Mouse (Mus musculus) neural tube, embryonic 12.5 days (tissue): ENCODE measurements around the gene Cytip. TPM values are rescaled to one million over a fixed set of nuclear protein-coding genes. Genes with fewer than 3 reads are reported as not detected.

Experiments
- ATAC-seq: fragments of 200-750 bp; cut with Nextera tagmentation; 2 replicates; pipeline ENCODE4 v1.8.0; 2017; ENCODE audit warnings: low read depth, mild to moderate bottlenecking, moderate TSS enrichment, moderate library complexity; ENCODE audit not compliant: low FRiP score
- H3K27ac ChIP-seq: fragments of 300-500 bp; sonication (generic); 2 replicates; pipeline ENCODE4 v1.5.1; 2016
- H3K27me3 ChIP-seq: fragments of 300-500 bp; sonication (generic); replicated peaks from 2 replicates; pipeline ENCODE4 v1.6.1; 2016; ENCODE audit warnings: mild to moderate bottlenecking
- H3K36me3 ChIP-seq: fragments of 300-500 bp; sonication (generic); 2 replicates; pipeline ENCODE4 v1.6.1; 2016; ENCODE audit warnings: mild to moderate bottlenecking
- H3K4me1 ChIP-seq: fragments of 300-500 bp; sonication (generic); 2 replicates; pipeline ENCODE4 v1.6.1; 2016
- H3K4me2 ChIP-seq: fragments of 300-500 bp; sonication (generic); replicated peaks from 2 replicates; pipeline ENCODE4 v1.6.1; 2016; ENCODE audit warnings: mild to moderate bottlenecking
- H3K4me3 ChIP-seq: fragments of 300-500 bp; sonication (generic); 2 replicates; pipeline ENCODE4 v1.5.1; 2016
- H3K9ac ChIP-seq: fragments of 300-500 bp; sonication (generic); 2 replicates; pipeline ENCODE4 v1.6.1; 2016; ENCODE audit warnings: mild to moderate bottlenecking
- H3K9me3 ChIP-seq: fragments of 300-500 bp; sonication (generic); 2 replicates; pipeline ENCODE4 v1.6.1; 2016; ENCODE audit warnings: mild to moderate bottlenecking
- WGBS: fragments of 180-500 bp; shearing (Covaris S2); methylation state at CpG from one replicate; pipeline ENCODE4 v1.1.7; 2016; 5-methylcytosine and 5-hydroxymethylcytosine counted together
- polyA plus RNA-seq: library from polyadenylated mRNA; unstranded; fragments of >200 nt; fragmentation: Nextera tagmentation; extraction: Ambion mirVana; gene quantifications from 2 replicates; pipeline ENCODE4 v1.2.1, GENCODE M21; 2016

The Cytip gene
- polyA plus RNA-seq, result 0.10 and 0.42 TPM in 2 replicates

DNA sequence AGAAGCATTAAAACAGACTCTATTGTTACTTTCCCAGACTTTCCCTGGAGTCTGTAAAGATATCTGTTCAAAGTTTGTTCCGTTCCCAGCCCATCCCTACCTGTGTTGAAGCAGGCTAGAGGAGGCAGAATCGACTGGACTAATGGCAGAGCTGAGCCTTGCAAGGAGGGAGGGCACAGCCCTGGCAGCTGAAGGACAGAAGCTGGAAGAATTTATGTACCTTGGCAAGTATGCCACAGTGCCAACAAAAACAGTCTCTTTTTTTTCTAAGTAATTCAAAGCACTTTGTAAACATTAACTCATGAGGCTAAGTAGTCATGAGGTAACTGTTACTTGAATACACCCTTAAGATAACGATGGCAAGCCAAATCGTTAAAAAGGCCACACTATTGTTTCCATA, at the start of gene Cytip:
Gene Cytip (minus strand): TSS at position 187 of the 400 bp plus-strand sequence.
- no peaks in the 10 kb centered on the region for H3K27me3 ChIP-seq
- ATAC-seq, result no peak
- WGBS, result 63% methylated on average over 4 of the region's 4 CpGs
- no peak within 1 kb of the TSS for H3K27ac ChIP-seq
- no peaks in the 10 kb centered on the region for H3K36me3 ChIP-seq
- H3K4me1 ChIP-seq, result no peaks in the 10 kb centered on the region
- H3K4me2 ChIP-seq, result no peak within 1 kb of the TSS
- H3K9me3 ChIP-seq, result no peaks in the 10 kb centered on the region
- H3K9ac ChIP-seq, result no peak within 1 kb of the TSS
- H3K4me3 ChIP-seq, result no peak within 1 kb of the TSS

DNA sequence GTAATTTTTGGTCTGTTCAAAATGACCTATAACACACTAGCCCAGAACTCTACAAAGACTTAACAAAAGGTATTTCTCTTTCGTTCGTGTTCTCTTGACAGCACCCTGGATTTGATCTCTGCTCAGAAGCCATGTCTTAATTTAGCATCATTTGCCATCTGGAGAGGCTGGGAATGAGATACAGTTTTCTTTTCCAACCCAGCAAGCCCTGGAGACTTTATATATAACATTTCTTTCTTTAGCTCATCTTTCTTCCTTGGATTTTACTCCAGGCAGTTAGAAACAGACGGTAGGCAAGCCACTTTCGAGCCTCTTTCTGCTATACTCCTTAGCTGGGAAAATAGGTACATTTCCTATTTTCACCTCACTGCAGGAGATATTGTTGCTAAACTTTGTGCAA, 45.3 kb upstream of the Cytip start:
- Histone ChIP-seq H3K27me3 (no peaks in the 10 kb centered on the region), H3K4me2 (no peak overlapping the region), H3K36me3 (no peaks in the 10 kb centered on the region), H3K4me3 (no peak overlapping the region), H3K9ac (no peak overlapping the region), H3K9me3 (no peaks in the 10 kb centered on the region), H3K27ac (no peak overlapping the region), H3K4me1 (no peaks in the 10 kb centered on the region)
- WGBS, result 86% methylated on average over 4 of the region's 4 CpGs
- ATAC-seq, result no peak

DNA sequence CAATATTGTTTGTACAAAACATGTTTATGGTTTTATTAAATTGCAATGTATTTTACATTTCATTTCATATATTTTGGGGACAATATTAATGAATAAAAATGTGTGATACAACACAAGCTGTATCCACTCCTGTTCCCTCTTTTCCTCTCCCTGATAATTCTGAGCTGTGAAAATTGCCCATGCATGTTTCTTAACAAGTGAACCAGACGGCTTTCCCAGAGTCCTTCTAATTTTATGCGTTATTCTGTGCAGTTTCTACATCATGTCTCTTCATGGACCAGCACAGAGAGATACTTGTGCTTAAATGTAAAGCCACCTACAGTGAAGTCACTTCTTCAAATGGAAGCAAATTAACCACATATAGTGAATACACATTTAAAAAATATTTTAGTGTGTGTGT, 42.2 kb upstream of the Cytip start:
- ATAC-seq, result no peak
- Histone ChIP-seq H3K27ac (no peak overlapping the region), H3K4me1 (no peaks in the 10 kb centered on the region), H3K27me3 (no peaks in the 10 kb centered on the region), H3K4me3 (no peak overlapping the region), H3K9me3 (no peaks in the 10 kb centered on the region), H3K36me3 (no peaks in the 10 kb centered on the region), H3K9ac (no peak overlapping the region), H3K4me2 (no peak overlapping the region)
- 79% methylated on average over 2 of the region's 2 CpGs for WGBS

DNA sequence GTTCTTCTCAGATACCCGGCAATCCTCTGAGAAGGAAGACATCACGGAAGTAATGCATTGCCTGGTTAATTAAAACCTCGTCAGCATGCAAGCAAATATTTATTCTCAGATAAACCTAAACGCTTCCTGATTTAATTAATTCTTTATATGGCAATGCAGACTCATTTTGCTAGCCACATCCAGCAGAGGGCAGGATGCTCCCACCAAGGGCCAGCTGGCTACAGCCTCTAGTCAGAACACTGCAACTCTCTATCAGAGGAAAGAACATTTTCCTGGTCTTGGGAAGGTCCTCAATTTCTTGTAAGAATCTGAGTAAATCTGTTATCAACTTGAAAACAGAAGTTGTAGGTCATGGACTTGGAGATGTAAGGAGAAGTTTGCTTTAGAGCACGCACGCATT, 4.1 kb upstream of the Cytip start:
- H3K9me3 ChIP-seq, result no peaks in the 10 kb centered on the region
- H3K36me3 ChIP-seq, result no peaks in the 10 kb centered on the region
- no peak overlapping the region for H3K27ac ChIP-seq
- no peak overlapping the region for H3K9ac ChIP-seq
- H3K4me1 ChIP-seq, result no peaks in the 10 kb centered on the region
- H3K27me3 ChIP-seq, result no peaks in the 10 kb centered on the region
- H3K4me2 ChIP-seq, result no peak overlapping the region
- 80% methylated on average over 6 of the region's 6 CpGs for WGBS
- no peak overlapping the region for H3K4me3 ChIP-seq
- peak; percentile 65; the same call in 1 of the 2 replicates for ATAC-seq

GRCm38 (mm10) chr2:58196880-58197279, 1.5 kb upstream of the Cytip start:
- no peak for ATAC-seq
- 86% methylated on average over 1 of the region's 1 CpGs for WGBS
- H3K4me2 ChIP-seq, result no peak overlapping the region

DNA sequence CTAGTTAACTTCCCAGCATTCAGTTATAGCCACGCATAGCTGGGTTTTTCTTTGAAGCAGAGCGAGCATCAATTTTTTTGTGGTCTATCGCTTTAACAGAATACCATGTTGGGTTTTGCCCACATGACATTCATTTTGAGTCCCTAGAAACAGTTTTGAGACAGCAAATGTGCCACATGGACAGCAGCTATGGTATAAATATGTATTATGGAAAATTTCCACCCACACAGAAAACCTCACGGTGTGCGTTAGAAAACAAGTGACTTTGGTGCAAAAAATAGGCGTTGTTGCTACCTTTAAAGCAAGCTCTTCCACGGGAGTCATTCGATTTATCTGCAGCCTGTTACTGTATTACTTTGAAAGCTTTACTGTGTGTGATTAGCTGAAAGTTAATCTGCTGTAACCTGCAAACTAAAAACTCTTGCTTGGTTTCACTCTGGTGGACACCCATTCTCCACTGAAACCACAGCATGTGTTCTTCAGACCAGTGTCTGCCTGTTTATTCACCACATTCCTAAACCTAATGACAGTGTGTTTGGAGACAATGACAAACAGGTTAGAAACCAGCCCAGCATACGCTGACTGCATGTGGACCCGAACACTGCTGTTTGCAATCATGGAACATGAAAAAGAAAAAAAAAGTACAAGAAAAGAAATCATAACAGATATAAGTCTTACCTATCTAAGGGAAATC, 763 bp downstream of the Cytip start:
- Histone ChIP-seq H3K27ac (no peak overlapping the region), H3K4me1 (no peaks in the 10 kb centered on the region), H3K4me3 (no peak overlapping the region), H3K9me3 (no peaks in the 10 kb centered on the region), H3K36me3 (no peaks in the 10 kb centered on the region), H3K27me3 (no peaks in the 10 kb centered on the region), H3K9ac (no peak overlapping the region), H3K4me2 (no peak overlapping the region)
- ATAC-seq, result no peak
- WGBS, result 88% methylated on average over 10 of the region's 10 CpGs

More at GRCm38 (mm10) chr2:58196880-58197279, 1.5 kb upstream of the Cytip start:
- Histone ChIP-seq H3K36me3 (no peaks in the 10 kb centered on the region), H3K4me3 (no peak overlapping the region), H3K27me3 (no peaks in the 10 kb centered on the region), H3K27ac (no peak overlapping the region), H3K9ac (no peak overlapping the region), H3K4me1 (no peaks in the 10 kb centered on the region), H3K9me3 (no peaks in the 10 kb centered on the region)

DNA sequence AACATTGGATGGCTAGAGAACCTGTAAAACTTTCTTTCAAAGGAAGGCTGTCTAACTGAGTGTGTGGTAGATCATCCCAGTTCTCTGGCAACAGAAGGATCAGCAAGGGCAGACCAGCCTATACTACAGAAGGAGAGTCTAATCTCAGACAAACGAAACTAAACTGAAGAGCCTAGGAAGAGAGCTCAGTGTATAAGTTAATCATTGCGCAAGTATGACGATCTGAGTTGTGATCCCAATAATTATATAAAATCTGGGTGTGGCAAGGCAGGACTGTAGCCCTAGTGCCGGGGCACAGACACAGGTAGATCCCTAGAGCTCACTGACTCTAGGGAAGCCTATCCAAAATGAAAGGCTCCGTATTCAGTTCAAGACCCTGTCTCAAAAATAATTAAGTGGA, 3.2 kb downstream of the Cytip start:
- Histone ChIP-seq H3K9me3 (no peaks in the 10 kb centered on the region), H3K4me1 (no peaks in the 10 kb centered on the region), H3K9ac (no peak overlapping the region), H3K27me3 (no peaks in the 10 kb centered on the region), H3K4me3 (no peak overlapping the region), H3K36me3 (no peaks in the 10 kb centered on the region), H3K4me2 (no peak overlapping the region), H3K27ac (no peak overlapping the region)
- ATAC-seq, result no peak
- WGBS, result 96% methylated on average over 5 of the region's 5 CpGs

GRCm38 (mm10) chr2:58189501-58189900, 5.8 kb downstream of the Cytip start:
- no peaks in the 10 kb centered on the region for H3K36me3 ChIP-seq
- no peak overlapping the region for H3K4me3 ChIP-seq
- no peak overlapping the region for H3K9ac ChIP-seq
- H3K4me1 ChIP-seq, result no peaks in the 10 kb centered on the region
- H3K27ac ChIP-seq, result no peak overlapping the region
- H3K9me3 ChIP-seq, result no peaks in the 10 kb centered on the region
- WGBS, result 82% methylated on average over 4 of the region's 4 CpGs
- no peak overlapping the region for H3K4me2 ChIP-seq
- no peaks in the 10 kb centered on the region for H3K27me3 ChIP-seq
- no peak for ATAC-seq

GRCm38 (mm10) chr2:58188903-58189302, 6.4 kb downstream of the Cytip start:
- ATAC-seq, result no peak
- Histone ChIP-seq H3K4me2 (no peak overlapping the region), H3K27me3 (no peaks in the 10 kb centered on the region), H3K36me3 (no peaks in the 10 kb centered on the region), H3K27ac (no peak overlapping the region), H3K4me3 (no peak overlapping the region), H3K9me3 (no peaks in the 10 kb centered on the region), H3K9ac (no peak overlapping the region), H3K4me1 (no peaks in the 10 kb centered on the region)
- 49% methylated on average over 1 of the region's 1 CpGs for WGBS

- ATAC-seq, result no peak
- Histone ChIP-seq H3K9ac (no peak overlapping the region), H3K4me2 (no peak overlapping the region)
Measured at GRCm38 (mm10) chr2:58187310-58188051, 7.9 kb downstream of the Cytip start.

DNA sequence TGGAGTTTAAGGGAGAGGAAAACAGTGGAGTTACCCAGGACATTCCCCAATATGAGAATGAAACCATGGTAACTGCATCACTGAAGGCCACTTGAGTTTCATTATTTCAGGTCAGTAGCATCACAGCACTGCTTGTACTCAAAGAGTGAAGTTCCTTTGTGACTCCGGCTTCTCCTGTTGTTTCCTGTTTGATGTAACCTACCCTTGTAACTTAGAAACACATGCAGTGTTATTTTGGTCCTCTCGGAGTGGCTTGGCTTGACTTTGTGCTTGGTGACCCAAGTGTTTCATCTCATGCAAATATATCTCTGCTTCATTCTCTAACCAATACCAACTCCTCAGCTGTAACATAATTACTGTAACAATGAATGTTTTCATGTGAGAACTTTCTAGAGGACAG, 11.1 kb downstream of the Cytip start:
- Histone ChIP-seq H3K4me3 (no peak overlapping the region), H3K36me3 (no peaks in the 10 kb centered on the region), H3K9ac (no peak overlapping the region), H3K27me3 (no peaks in the 10 kb centered on the region), H3K9me3 (no peaks in the 10 kb centered on the region), H3K4me2 (no peak overlapping the region), H3K27ac (no peak overlapping the region), H3K4me1 (no peaks in the 10 kb centered on the region)
- ATAC-seq, result no peak
- 69% methylated on average over 2 of the region's 2 CpGs for WGBS

More at GRCm38 (mm10) chr2:58187310-58188051, 7.9 kb downstream of the Cytip start:
- Histone ChIP-seq H3K4me3 (no peak overlapping the region), H3K9me3 (no peaks in the 10 kb centered on the region), H3K27me3 (no peaks in the 10 kb centered on the region), H3K36me3 (no peaks in the 10 kb centered on the region), H3K4me1 (no peaks in the 10 kb centered on the region), H3K27ac (no peak overlapping the region)
- WGBS, result 84% methylated on average over 8 of the region's 8 CpGs

DNA sequence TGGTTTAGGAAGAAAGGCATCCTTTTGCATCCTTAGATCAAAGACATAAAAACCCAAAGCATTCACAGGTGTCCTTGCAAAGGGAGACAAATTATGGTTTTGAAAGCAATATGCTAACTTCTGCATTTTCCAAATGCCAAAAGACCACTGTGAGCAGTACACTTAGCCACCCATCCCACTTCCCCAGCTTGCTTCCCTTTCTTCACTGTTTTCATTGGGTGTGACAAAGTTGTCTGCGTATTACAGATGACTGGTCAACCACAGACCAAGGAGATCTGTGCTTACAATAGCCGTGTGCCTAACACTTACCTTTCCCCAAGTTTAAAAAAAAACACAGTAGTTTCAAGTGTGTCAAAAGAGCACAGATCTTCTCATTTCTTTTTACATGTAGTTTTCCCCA, 11.7 kb downstream of the Cytip start:
- 93% methylated on average over 2 of the region's 2 CpGs for WGBS
- Histone ChIP-seq H3K4me1 (no peaks in the 10 kb centered on the region), H3K9me3 (no peaks in the 10 kb centered on the region), H3K9ac (no peak overlapping the region), H3K27ac (no peak overlapping the region), H3K4me3 (no peak overlapping the region), H3K27me3 (no peaks in the 10 kb centered on the region), H3K4me2 (no peak overlapping the region), H3K36me3 (no peaks in the 10 kb centered on the region)
- ATAC-seq, result no peak

GRCm38 (mm10) chr2:58180776-58181175, 14.6 kb downstream of the Cytip start:
- no peaks in the 10 kb centered on the region for H3K27me3 ChIP-seq
- H3K9me3 ChIP-seq, result no peaks in the 10 kb centered on the region
- H3K4me2 ChIP-seq, result no peak overlapping the region
- ATAC-seq, result no peak
- 67% methylated on average over 1 of the region's 1 CpGs for WGBS
- H3K27ac ChIP-seq, result no peak overlapping the region
- H3K4me1 ChIP-seq, result no peaks in the 10 kb centered on the region
- H3K36me3 ChIP-seq, result no peaks in the 10 kb centered on the region
- no peak overlapping the region for H3K9ac ChIP-seq
- H3K4me3 ChIP-seq, result no peak overlapping the region
